Mouse (Mus musculus): ENCODE data around the gene Mfsd13b. TPM values are rescaled to one million over a fixed set of nuclear protein-coding genes. Genes with fewer than 3 reads are reported as not detected.

The Mfsd13b gene
- total and polyA plus RNA-seq, 3 experiments = not detected

Other genes starting within 250 kb of the Mfsd13b start
- gene Vwa3a, start 243.2 kb upstream of the Mfsd13b start, total RNA-seq (2012; rRNA removed) = not detected in 2 replicates
- not detected in 2 replicates for gene Vwa3a, start 243.2 kb upstream of the Mfsd13b start, total RNA-seq (2014; rRNA removed)
- not detected in 2 replicates for gene Vwa3a, start 243.2 kb upstream of the Mfsd13b start, polyA plus RNA-seq (2012; ENCODE audit: insufficient read length, low read depth)
- gene Gm5737, start 170.1 kb upstream of the Mfsd13b start, total RNA-seq (2012; rRNA removed) = not detected in 2 replicates
- gene Gm5737, start 170.1 kb upstream of the Mfsd13b start, total RNA-seq (2014; rRNA removed) = not detected in 2 replicates
- gene Gm5737, start 170.1 kb upstream of the Mfsd13b start, polyA plus RNA-seq (2012; ENCODE audit: insufficient read length, low read depth) = not detected in 2 replicates
- 8.0 and 13.9 TPM in 2 replicates for gene Eef2k, start 139.7 kb upstream of the Mfsd13b start, total RNA-seq (2012; rRNA removed)
- 5.0 and 5.5 TPM in 2 replicates for gene Eef2k, start 139.7 kb upstream of the Mfsd13b start, total RNA-seq (2014; rRNA removed)
- gene Eef2k, start 139.7 kb upstream of the Mfsd13b start, polyA plus RNA-seq (2012; ENCODE audit: insufficient read length, low read depth) = 13.7 and 15.5 TPM in 2 replicates
- gene Polr3e, start 64.8 kb upstream of the Mfsd13b start, total RNA-seq (2012; rRNA removed) = 33.6 and 33.7 TPM in 2 replicates
- gene Polr3e, start 64.8 kb upstream of the Mfsd13b start, total RNA-seq (2014; rRNA removed) = 22.3 and 25.3 TPM in 2 replicates
- gene Polr3e, start 64.8 kb upstream of the Mfsd13b start, polyA plus RNA-seq (2012; ENCODE audit: insufficient read length, low read depth) = 38.1 and 38.2 TPM in 2 replicates
- gene Cdr2, start 197 bp upstream of the Mfsd13b start, total RNA-seq (2012; rRNA removed) = 5.7 and 10.5 TPM in 2 replicates
- gene Cdr2, start 197 bp upstream of the Mfsd13b start, total RNA-seq (2014; rRNA removed) = 9.5 and 10.4 TPM in 2 replicates
- gene Cdr2, start 197 bp upstream of the Mfsd13b start, polyA plus RNA-seq (2012; ENCODE audit: insufficient read length, low read depth) = 8.7 and 9.5 TPM in 2 replicates
- gene Mettl9, start 51.9 kb downstream of the Mfsd13b start, total RNA-seq (2012; rRNA removed) = 21.7 and 25.8 TPM in 2 replicates
- 75.0 and 82.4 TPM in 2 replicates for gene Mettl9, start 51.9 kb downstream of the Mfsd13b start, total RNA-seq (2014; rRNA removed)
- gene Mettl9, start 51.9 kb downstream of the Mfsd13b start, polyA plus RNA-seq (2012; ENCODE audit: insufficient read length, low read depth) = 42.0 and 44.3 TPM in 2 replicates
- not detected in 2 replicates for gene Igsf6, start 92.1 kb downstream of the Mfsd13b start, total RNA-seq (2012; rRNA removed)
- not detected in 2 replicates for gene Igsf6, start 92.1 kb downstream of the Mfsd13b start, total RNA-seq (2014; rRNA removed)
- gene Igsf6, start 92.1 kb downstream of the Mfsd13b start, polyA plus RNA-seq (2012; ENCODE audit: insufficient read length, low read depth) = 0.19 and 0.21 TPM in 2 replicates
- gene Otoa, start 99.1 kb downstream of the Mfsd13b start, total RNA-seq (2012; rRNA removed) = 0.04 and 0.08 TPM in 2 replicates
- not detected in 2 replicates for gene Otoa, start 99.1 kb downstream of the Mfsd13b start, total RNA-seq (2014; rRNA removed)
- gene Otoa, start 99.1 kb downstream of the Mfsd13b start, polyA plus RNA-seq (2012; ENCODE audit: insufficient read length, low read depth) = not detected in 2 replicates

Data from CH12.LX (cell line).